ENCODE assay signal across 8 mouse cellular contexts in genomic region chr5:120714314-120714713, GRCm38 (mm10). TPM values are rescaled to one million over a fixed set of nuclear protein-coding genes. Genes with fewer than 3 reads are reported as not detected.
DNase-seq lines count a peak whose midpoint lies in the region; ATAC-seq lines count a peak whose summit lies in the region.

No protein-coding gene starts in this region.

- peaks cover 38% of the 10 kb centered on the region for H3K4me1 ChIP-seq in forebrain, embryonic 10.5 days
- H3K4me1 ChIP-seq in forebrain, embryonic 16.5 days (replicated peaks; ENCODE audit: control insufficient read depth, insufficient read depth, low read length): peaks cover 24% of the 10 kb centered on the region
- H3K4me1 ChIP-seq in heart, embryonic 13.5 days: peaks cover 23% of the 10 kb centered on the region
- peaks cover 27% of the 10 kb centered on the region for H3K4me1 ChIP-seq in midbrain, embryonic 13.5 days (replicated peaks)

- no peak overlapping the region for H3K4me2 ChIP-seq in forebrain, embryonic 16.5 days (ENCODE audit: low read length)
- peak overlapping the region; percentile 28 for H3K4me2 ChIP-seq in heart, embryonic 13.5 days
- H3K4me2 ChIP-seq in midbrain, embryonic 13.5 days (replicated peaks): 0 out of 2 replicates have a peak overlapping the region, but pooled peaks have one; percentile 5

- peaks cover 69% of the 10 kb centered on the region for H3K27me3 ChIP-seq in forebrain, embryonic 10.5 days (ENCODE audit: poor library complexity, severe bottlenecking)
- no peaks in the 10 kb centered on the region for H3K27me3 ChIP-seq in forebrain, embryonic 16.5 days (replicated peaks; ENCODE audit: control insufficient read depth, insufficient read depth, low read length)
- peaks cover 76% of the 10 kb centered on the region for H3K27me3 ChIP-seq in heart, embryonic 13.5 days (replicated peaks)
- peaks cover 35% of the 10 kb centered on the region for H3K27me3 ChIP-seq in midbrain, embryonic 13.5 days

- no peak overlapping the region for H3K27ac ChIP-seq in forebrain, embryonic 10.5 days
- H3K27ac ChIP-seq in forebrain, embryonic 16.5 days (ENCODE audit: low read length): no peak overlapping the region
- H3K27ac ChIP-seq in heart, embryonic 13.5 days (replicated peaks): no peak overlapping the region
- no peak overlapping the region for H3K27ac ChIP-seq in midbrain, embryonic 13.5 days

- H3K9me3 ChIP-seq in forebrain, embryonic 10.5 days: no peaks in the 10 kb centered on the region
- no peaks in the 10 kb centered on the region for H3K9me3 ChIP-seq in forebrain, embryonic 16.5 days (ENCODE audit: control insufficient read depth, low read length)
- no peaks in the 10 kb centered on the region for H3K9me3 ChIP-seq in heart, embryonic 13.5 days
- no peaks in the 10 kb centered on the region; the same call in 1 of the 2 replicates for H3K9me3 ChIP-seq in midbrain, embryonic 13.5 days

- H3K36me3 ChIP-seq in forebrain, embryonic 10.5 days (replicated peaks): no peaks in the 10 kb centered on the region
- H3K36me3 ChIP-seq in forebrain, embryonic 16.5 days (ENCODE audit: control insufficient read depth, insufficient read depth): no peaks in the 10 kb centered on the region
- H3K36me3 ChIP-seq in heart, embryonic 13.5 days: no peaks in the 10 kb centered on the region
- no peaks in the 10 kb centered on the region for H3K36me3 ChIP-seq in midbrain, embryonic 13.5 days

- WGBS in forebrain, embryonic 10.5 days: 4% methylated on average over 16 of the region's 16 CpGs
- 2% methylated on average over 16 of the region's 16 CpGs for WGBS in forebrain, embryonic 16.5 days
- WGBS in heart, embryonic 13.5 days: 4% methylated on average over 16 of the region's 16 CpGs
- 4% methylated on average over 16 of the region's 16 CpGs for WGBS in midbrain, embryonic 13.5 days

- ATAC-seq in forebrain, embryonic 16.5 days: no peak
- ATAC-seq in common myeloid progenitor, adult 5-6 weeks (replicated peaks; ENCODE audit: low read depth, poor library complexity, severe bottlenecking): peak; percentile 68
- no peak for ATAC-seq in heart, embryonic 13.5 days (ENCODE audit: extremely low read depth, insufficient number of reproducible peaks, low FRiP score, low TSS enrichment)
- ATAC-seq in midbrain, embryonic 13.5 days: no peak

- DNase-seq in forebrain, embryonic 10.5 days (ENCODE audit: extremely low spot score, low spot score): peak; percentile 75
- DNase-seq in T-cell, adult 2 months (ENCODE audit: low spot score): peak; percentile 86
- DNase-seq in layer of hippocampus, postnatal 36 days: peak; percentile 75 to 80
- DNase-seq in spleen, postnatal 36 days (ENCODE audit: low spot score in 2 of 2): peak; percentile 76

- H3K4me3 ChIP-seq in forebrain, embryonic 10.5 days: no peak overlapping the region
- H3K4me3 ChIP-seq in forebrain, embryonic 16.5 days (replicated peaks; ENCODE audit: low read length): no peak overlapping the region
- no peak overlapping the region for H3K4me3 ChIP-seq in heart, embryonic 13.5 days
- H3K4me3 ChIP-seq in midbrain, embryonic 13.5 days (replicated peaks): no peak overlapping the region

- H3K9ac ChIP-seq in forebrain, embryonic 16.5 days (replicated peaks; ENCODE audit: low read depth, low read length): no peak overlapping the region
- no peak overlapping the region for H3K9ac ChIP-seq in heart, embryonic 13.5 days
- H3K9ac ChIP-seq in midbrain, embryonic 13.5 days (replicated peaks): no peak overlapping the region

RNA-seq across cellular contexts. Expression of gene Dtx1, which starts 2.6 kb away (rescaled TPM):
- polyA plus RNA-seq in forebrain, embryonic 10.5 days (2016; fragmentation: Nextera tagmentation; extraction: Ambion mirVana): 1.3 and 2.0 TPM in 2 replicates
- polyA plus RNA-seq in forebrain, embryonic 16.5 days (2015; fragmentation: Nextera tagmentation; extraction: Ambion mirVana): 43.4 and 44.1 TPM in 2 replicates
- not detected in 2 replicates for total RNA-seq in common myeloid progenitor, adult 5-6 weeks (2017)
- polyA plus RNA-seq in heart, embryonic 13.5 days (2015; fragmentation: Nextera tagmentation; extraction: Ambion mirVana): 0.74 and 0.84 TPM in 2 replicates
- 10 to 100 TPM; 70.7 TPM for total RNA-seq in layer of hippocampus, postnatal 36 days (2021)
- 25.1 and 34.2 TPM in 2 replicates for polyA plus RNA-seq in midbrain, embryonic 13.5 days (2015; fragmentation: Nextera tagmentation; extraction: Ambion mirVana)

RNA-seq across cellular contexts. Expression of gene Oas2, which starts 35.3 kb away (rescaled TPM):
- polyA plus RNA-seq in forebrain, embryonic 10.5 days (2016; fragmentation: Nextera tagmentation; extraction: Ambion mirVana): 0.11 TPM in 1 of 2 replicates, not detected in the other
- polyA plus RNA-seq in forebrain, embryonic 16.5 days (2015; fragmentation: Nextera tagmentation; extraction: Ambion mirVana): 0.27 TPM in 1 of 2 replicates, not detected in the other
- total RNA-seq in common myeloid progenitor, adult 5-6 weeks (2017): 0.64 and 0.68 TPM in 2 replicates
- polyA plus RNA-seq in heart, embryonic 13.5 days (2015; fragmentation: Nextera tagmentation; extraction: Ambion mirVana): 0.24 and 0.32 TPM in 2 replicates
- total RNA-seq in layer of hippocampus, postnatal 36 days (2021): under 1 TPM in 1 of 2 experiments, not detected in 1; 0.30 TPM
- polyA plus RNA-seq in midbrain, embryonic 13.5 days (2015; fragmentation: Nextera tagmentation; extraction: Ambion mirVana): 0.07 and 0.17 TPM in 2 replicates
